Mouse (Mus musculus) liver, adult 10 weeks (tissue): ENCODE results near the gene Olfr937. TPM values are rescaled to one million over a fixed set of nuclear protein-coding genes. Genes with fewer than 3 reads are reported as not detected.

ENCODE experiments used
- polyA plus RNA-seq: library from polyadenylated mRNA; stranded (reverse); fragments of 350-450 nt; fragmentation: Illumina TruSeq; extraction: RNeasy Lipid Tissue Mini Kit (QIAGEN cat#74804); gene quantifications from one replicate; pipeline ENCODE4 v1.2.3, GENCODE M21; 2014; ENCODE audit warnings: low read depth, low replicate concordance

Gene Olfr937
- polyA plus RNA-seq = not detected

GRCm38 (mm10) chr9:39064851-39065250, at the start of gene Olfr937:
TSS of gene Olfr937 (minus strand) at chr9:39064951.

GRCm38 (mm10) chr9:39078787-39079186, 14.0 kb upstream of the Olfr937 start, which contains the start of gene Olfr938:
TSS of gene Olfr938 (minus strand) at chr9:39078887.

GRCm38 (mm10) chr9:39023277-39023676, 41.5 kb downstream of the Olfr937 start, which contains the start of gene Olfr146:
TSS of gene Olfr146 (minus strand) at chr9:39023377.

Other genes starting within 250 kb of the Olfr937 start
- gene Olfr923, start 238.4 kb downstream of the Olfr937 start, polyA plus RNA-seq = not detected
- gene Olfr924, start 220.5 kb downstream of the Olfr937 start, polyA plus RNA-seq = not detected
- gene Olfr26, start 209.9 kb downstream of the Olfr937 start, polyA plus RNA-seq = not detected
- not detected for gene Olfr926, start 187.8 kb downstream of the Olfr937 start, polyA plus RNA-seq
- gene Olfr930, start 135.1 kb downstream of the Olfr937 start, polyA plus RNA-seq = not detected
- not detected for gene Olfr933, start 92.6 kb downstream of the Olfr937 start, polyA plus RNA-seq
- gene Olfr934, start 76.6 kb downstream of the Olfr937 start, polyA plus RNA-seq = not detected
- not detected for gene Olfr935, start 65.3 kb downstream of the Olfr937 start, polyA plus RNA-seq
- gene Olfr146, start 41.6 kb downstream of the Olfr937 start, polyA plus RNA-seq = not detected
- gene Olfr938, start 13.9 kb upstream of the Olfr937 start, polyA plus RNA-seq = not detected
- not detected for gene Olfr27, start 63.2 kb upstream of the Olfr937 start, polyA plus RNA-seq
- gene Olfr943, start 101.4 kb upstream of the Olfr937 start, polyA plus RNA-seq = not detected
- gene Olfr944, start 137.0 kb upstream of the Olfr937 start, polyA plus RNA-seq = not detected
- not detected for gene Olfr1537, start 185.0 kb upstream of the Olfr937 start, polyA plus RNA-seq
- gene Olfr945, start 211.9 kb upstream of the Olfr937 start, polyA plus RNA-seq = not detected